Mouse (Mus musculus) embryonic facial prominence, embryonic 14.5 days (tissue): ENCODE data around the gene Gm10142. TPM values are rescaled to one million over a fixed set of nuclear protein-coding genes. Genes with fewer than 3 reads are reported as not detected.
"Not testable (repeated sequence)": the region's sequence is repeated elsewhere in the genome, so short reads cannot be mapped to it uniquely, and the experiment has no call there.

ENCODE experiments used
- ATAC-seq: fragments of 200-750 bp; cut with Nextera tagmentation; 2 replicates; pipeline ENCODE4 v1.8.0; 2017; ENCODE audit warnings: low read depth, moderate number of reproducible peaks, moderate TSS enrichment
- DNase-seq: peaks from one replicate; pipeline ENCODE4 v3.0.0-alpha.2; 2015; ENCODE audit warnings: low spot score
- H3K27ac ChIP-seq: fragments of 300-500 bp; sonication (generic); replicated peaks from 2 replicates; pipeline ENCODE4 v1.5.1; 2014; ENCODE audit warnings: low read depth, mild to moderate bottlenecking, low read length, moderate library complexity
- H3K27me3 ChIP-seq: fragments of 300-500 bp; sonication (generic); replicated peaks from 2 replicates; pipeline ENCODE4 v1.6.1; 2014; ENCODE audit warnings: low read length; ENCODE audit not compliant: control insufficient read depth, insufficient read depth
- H3K36me3 ChIP-seq: fragments of 300-500 bp; sonication (generic); 2 replicates; pipeline ENCODE4 v1.6.1; 2014; ENCODE audit warnings: low read length, mixed read lengths; ENCODE audit not compliant: control insufficient read depth, insufficient read depth
- H3K4me1 ChIP-seq: fragments of 300-500 bp; sonication (generic); 2 replicates; pipeline ENCODE4 v1.6.1; 2014; ENCODE audit warnings: antibody characterized with exemption, low read length; ENCODE audit not compliant: control insufficient read depth, insufficient read depth
- H3K4me2 ChIP-seq: fragments of 300-500 bp; sonication (generic); 2 replicates; pipeline ENCODE4 v1.6.1; 2014; ENCODE audit warnings: low read depth, mild to moderate bottlenecking, low read length, moderate library complexity, mixed read lengths
- H3K4me3 ChIP-seq: fragments of 300-500 bp; sonication (generic); 2 replicates; pipeline ENCODE4 v1.5.1; 2014; ENCODE audit warnings: low read depth, mild to moderate bottlenecking, low read length
- H3K9ac ChIP-seq: fragments of 300-500 bp; sonication (generic); 2 replicates; pipeline ENCODE4 v1.6.1; 2014; ENCODE audit warnings: low read depth, mild to moderate bottlenecking, low read length, moderate library complexity, mixed read lengths
- H3K9me3 ChIP-seq: fragments of 300-500 bp; sonication (generic); 2 replicates; pipeline ENCODE4 v1.6.1; 2016; ENCODE audit warnings: low read length; ENCODE audit not compliant: control insufficient read depth
- WGBS: fragments of 180-500 bp; shearing (Covaris S2); extraction: QIAGEN DNeasy Blood & Tissue Kit; methylation state at CpG from one replicate; pipeline ENCODE4 v1.1.7; 2014; 5-methylcytosine and 5-hydroxymethylcytosine counted together
- polyA plus RNA-seq: library from polyadenylated mRNA; unstranded; fragments of >200 nt; fragmentation: Nextera tagmentation; extraction: Ambion mirVana; gene quantifications from 2 replicates; pipeline ENCODE4 v1.2.1, GENCODE M21; 2014

Gene Gm10142
- polyA plus RNA-seq, 1 experiment from 2014 or later = not detected

DNA sequence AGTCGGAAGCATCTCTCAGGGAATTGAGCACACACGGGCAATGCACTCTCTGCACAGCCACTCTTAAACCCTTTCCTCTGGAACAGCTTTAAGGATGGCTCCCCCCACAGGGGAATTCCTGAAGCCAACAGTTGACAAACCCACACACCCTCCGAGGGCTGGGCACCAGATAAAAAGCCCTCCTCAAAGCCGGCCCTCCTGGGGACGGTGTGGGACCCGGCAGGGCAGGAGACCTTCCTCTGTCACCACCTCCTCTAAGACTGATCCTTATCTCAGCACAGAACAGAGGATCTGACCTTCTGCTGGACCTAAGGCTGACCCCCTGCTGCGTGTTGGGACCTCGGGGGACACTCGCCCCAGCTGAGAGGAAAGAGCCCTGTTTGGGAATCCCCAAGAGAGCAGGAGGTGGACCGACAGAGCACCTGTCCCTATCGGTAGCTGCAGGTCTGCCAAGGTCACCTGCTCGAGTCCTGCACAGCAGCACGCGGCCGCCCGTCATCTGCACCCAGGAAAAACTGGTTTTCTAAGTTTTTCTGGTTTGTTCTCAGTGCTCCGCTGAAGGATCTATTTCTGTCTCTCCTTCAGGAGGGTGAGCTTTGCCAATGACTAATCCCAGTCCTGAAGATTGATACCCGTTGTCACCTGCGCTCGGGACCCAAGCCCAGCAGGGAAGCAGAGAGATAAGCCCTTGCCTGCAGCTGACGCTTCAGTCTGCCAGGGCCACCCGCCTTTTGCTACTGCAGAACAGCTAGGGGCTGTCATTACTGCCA is 29.5 kb upstream of the Gm10142 start, which contains the start of gene Tspear:
Tspear (plus strand) TSS at position 675 of the 770 bp plus-strand sequence.
- no peaks in the 10 kb centered on the region for H3K9me3 ChIP-seq
- H3K27ac ChIP-seq = no peak within 1 kb of the TSS
- DNase-seq = peak; percentile 65
- H3K36me3 ChIP-seq = no peaks in the 10 kb centered on the region
- H3K9ac ChIP-seq = no peak within 1 kb of the TSS
- peak within 1 kb of the TSS; percentile 29 for H3K4me2 ChIP-seq
- 9% methylated on average over 21 of the region's 22 CpGs for WGBS
- no peaks in the 10 kb centered on the region for H3K4me1 ChIP-seq
- H3K27me3 ChIP-seq = peaks cover 31% of the 10 kb centered on the region
- ATAC-seq = peak; percentile 42; the same call in 1 of the 2 replicates
- H3K4me3 ChIP-seq = peak within 1 kb of the TSS; percentile 5; the same call in 1 of the 2 replicates

DNA sequence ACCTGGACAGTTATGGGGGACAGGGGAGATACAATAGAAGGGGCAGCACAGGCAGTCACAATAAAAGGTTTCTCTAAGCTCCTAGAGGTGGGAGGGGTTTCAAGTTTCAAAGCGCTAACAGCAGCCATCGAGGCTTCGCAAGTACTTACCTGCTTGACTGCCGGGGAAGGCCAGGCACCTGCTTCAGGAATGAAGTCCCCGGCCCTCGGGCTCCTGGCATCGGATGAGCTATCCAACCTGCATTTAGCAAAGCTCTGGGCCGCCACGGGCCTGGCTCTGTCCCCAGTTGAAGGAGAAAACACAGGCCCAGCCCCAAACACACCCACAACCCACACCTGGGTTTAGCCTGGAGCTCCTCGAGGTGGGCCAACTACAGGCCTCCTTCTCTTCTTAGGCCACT is 28.6 kb upstream of the Gm10142 start:
- Histone ChIP-seq H3K9me3 (no peaks in the 10 kb centered on the region), H3K4me1 (no peaks in the 10 kb centered on the region), H3K36me3 (no peaks in the 10 kb centered on the region), H3K27me3 (peaks cover 31% of the 10 kb centered on the region), H3K4me3 (no peak overlapping the region), H3K4me2 (peak overlapping the region; percentile 29; the same call in 1 of the 2 replicates), H3K9ac (no peak overlapping the region), H3K27ac (no peak overlapping the region)
- DNase-seq (peak; percentile 78), ATAC-seq (peak; percentile 49; the same call in 1 of the 2 replicates)
- WGBS = 24% methylated on average over 10 of the region's 10 CpGs

DNA sequence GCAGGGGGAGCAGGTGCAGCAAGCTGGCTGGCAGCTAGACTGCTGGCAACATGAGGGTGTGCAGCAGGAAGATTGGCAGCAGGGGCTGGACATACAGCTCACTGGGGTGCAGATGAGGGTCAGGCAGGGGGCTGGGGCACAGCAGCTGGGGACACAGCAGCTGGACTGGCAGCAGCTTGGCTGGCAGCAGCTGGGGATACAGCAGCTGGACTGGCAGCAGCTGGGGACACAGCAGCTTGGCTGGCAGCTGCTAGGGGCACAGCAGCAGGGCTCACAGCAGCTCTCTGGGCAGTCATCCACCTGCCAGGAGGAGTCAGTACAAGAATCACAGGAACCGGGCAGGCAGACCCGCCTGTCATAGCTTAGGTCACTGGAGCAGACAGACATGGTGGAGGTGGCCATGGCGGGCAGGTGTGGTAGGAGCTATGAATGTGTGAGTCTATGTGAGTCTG is 25.2 kb upstream of the Gm10142 start, which contains the start of gene Gm19402:
Gm19402 (minus strand) TSS at position 402 of the 452 bp plus-strand sequence.
- H3K4me3 ChIP-seq, H3K4me2 ChIP-seq, H3K4me1 ChIP-seq, H3K9me3 ChIP-seq, H3K27ac ChIP-seq, DNase-seq, H3K9ac ChIP-seq, ATAC-seq, H3K36me3 ChIP-seq: not testable (repeated sequence)
- WGBS = 58% methylated on average over 3 of the region's 3 CpGs
- peaks cover 26% of the 10 kb centered on the region for H3K27me3 ChIP-seq

DNA sequence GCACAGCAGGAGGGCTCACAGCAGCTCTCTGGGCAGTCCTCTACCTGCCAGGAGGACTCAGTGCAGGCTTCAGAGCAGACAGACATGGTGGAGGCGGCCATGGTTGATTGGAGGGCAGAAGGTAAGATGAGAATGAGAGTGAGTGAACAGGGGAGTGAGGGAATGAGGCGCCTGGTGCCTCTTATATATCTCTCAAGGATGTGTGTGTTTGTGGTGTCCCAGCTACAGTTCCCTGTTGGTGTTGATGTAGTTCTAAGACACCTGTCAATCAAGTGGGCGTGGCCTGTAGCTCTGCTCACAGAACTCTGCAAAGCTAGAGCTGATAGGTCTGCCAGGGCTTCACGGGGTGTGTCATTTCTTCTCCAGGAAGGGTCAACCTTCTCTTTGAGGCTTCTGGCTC is 18.5 kb upstream of the Gm10142 start, which contains the start of gene Gm9508:
Gm9508 (minus strand) TSS at position 101 of the 400 bp plus-strand sequence.
- 55% methylated on average over 4 of the region's 4 CpGs for WGBS
- Histone ChIP-seq H3K9me3 (no peaks in the 10 kb centered on the region), H3K27me3 (no peaks in the 10 kb centered on the region), H3K4me2 (no peak within 1 kb of the TSS), H3K27ac (no peak within 1 kb of the TSS), H3K9ac (no peak within 1 kb of the TSS), H3K36me3 (no peaks in the 10 kb centered on the region), H3K4me3 (no peak within 1 kb of the TSS), H3K4me1 (no peaks in the 10 kb centered on the region)
- no peak for ATAC-seq
- no peak for DNase-seq

DNA sequence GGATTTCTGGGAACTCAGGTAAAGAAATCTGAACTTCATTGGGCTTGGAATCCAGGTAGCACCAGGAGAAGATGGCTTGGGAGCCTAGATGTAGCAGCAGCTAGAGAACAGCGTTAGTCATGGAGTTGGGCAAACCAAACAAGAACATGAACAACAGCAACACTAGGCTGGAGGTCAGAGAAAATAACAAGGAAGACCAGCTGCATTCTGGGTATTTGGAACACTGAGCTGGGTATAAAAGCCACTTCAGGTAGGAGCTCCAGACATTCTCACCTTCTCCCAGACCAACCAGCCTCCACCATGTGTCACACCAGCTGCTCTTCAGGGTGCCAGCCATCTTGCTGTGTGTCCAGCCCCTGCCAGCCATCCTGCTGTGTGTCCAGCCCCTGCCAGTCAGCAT is 9.3 kb upstream of the Gm10142 start, which contains the start of gene Gm10272:
Gm10272 (plus strand) TSS at position 301 of the 400 bp plus-strand sequence.
- H3K4me1 ChIP-seq = no peaks in the 10 kb centered on the region
- DNase-seq (no peak), ATAC-seq (no peak)
- H3K9ac ChIP-seq = no peak within 1 kb of the TSS
- H3K27me3 ChIP-seq = no peaks in the 10 kb centered on the region
- H3K27ac ChIP-seq = no peak within 1 kb of the TSS
- WGBS = 95% methylated on average over 1 of the region's 1 CpGs
- H3K36me3 ChIP-seq = no peaks in the 10 kb centered on the region
- no peak within 1 kb of the TSS for H3K4me2 ChIP-seq
- H3K4me3 ChIP-seq = no peak within 1 kb of the TSS
- peaks cover 21% of the 10 kb centered on the region for H3K9me3 ChIP-seq

DNA sequence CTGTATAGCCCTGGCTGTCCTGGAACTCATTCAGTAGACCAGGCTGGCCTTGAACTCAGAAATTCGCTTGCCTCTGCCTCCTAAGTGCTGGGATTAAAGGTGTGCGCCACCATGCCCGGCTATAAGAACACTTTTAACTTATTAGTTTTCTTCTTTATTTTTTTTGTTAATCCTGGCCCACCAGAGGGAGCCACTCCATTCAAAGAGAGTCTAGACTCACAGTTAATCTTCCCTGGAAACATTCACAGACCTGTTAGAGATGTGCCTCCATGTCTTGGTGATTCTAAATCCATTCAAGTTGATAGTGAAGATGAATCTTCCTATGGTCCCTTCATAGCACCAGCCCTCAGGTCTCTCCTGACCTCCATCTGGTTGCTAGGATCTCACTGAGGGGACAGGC is 5.8 kb upstream of the Gm10142 start:
- H3K36me3 ChIP-seq = no peaks in the 10 kb centered on the region
- ATAC-seq (no peak), DNase-seq (no peak)
- no peak overlapping the region for H3K27ac ChIP-seq
- no peak overlapping the region for H3K4me2 ChIP-seq
- H3K9ac ChIP-seq = no peak overlapping the region
- H3K4me3 ChIP-seq = no peak overlapping the region
- peaks cover 11% of the 10 kb centered on the region; the same call in 1 of the 2 replicates for H3K9me3 ChIP-seq
- whole genome bisulfite sequencing = 77% methylated on average over 3 of the region's 3 CpGs
- H3K4me1 ChIP-seq = no peaks in the 10 kb centered on the region
- H3K27me3 ChIP-seq = no peaks in the 10 kb centered on the region

DNA sequence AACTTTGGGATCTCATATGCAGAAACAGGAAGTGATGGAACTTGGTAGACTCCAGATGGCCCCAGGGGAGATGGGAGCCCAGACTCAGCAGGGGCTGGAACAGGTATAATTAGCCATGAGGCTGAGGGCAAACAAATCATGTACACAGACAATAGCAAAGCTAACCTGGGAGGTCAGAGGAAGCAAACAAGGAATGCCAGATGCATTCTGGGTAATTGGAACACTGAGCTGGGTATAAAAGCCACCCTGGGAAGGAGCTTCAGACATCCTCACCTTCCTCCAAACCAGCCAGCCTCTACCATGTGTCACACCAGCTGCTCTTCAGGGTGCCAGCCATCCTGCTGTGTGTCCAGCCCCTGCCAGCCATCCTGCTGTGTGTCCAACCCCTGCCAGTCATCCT is 4.5 kb upstream of the Gm10142 start, which contains the start of gene Gm10024:
Gm10024 (plus strand) TSS at position 301 of the 400 bp plus-strand sequence.
- H3K4me3 ChIP-seq, ATAC-seq, H3K27me3 ChIP-seq, H3K36me3 ChIP-seq, H3K4me2 ChIP-seq, H3K4me1 ChIP-seq, H3K27ac ChIP-seq, H3K9ac ChIP-seq, DNase-seq: not testable (repeated sequence)
- H3K9me3 ChIP-seq = peaks cover 11% of the 10 kb centered on the region; the same call in 1 of the 2 replicates

DNA sequence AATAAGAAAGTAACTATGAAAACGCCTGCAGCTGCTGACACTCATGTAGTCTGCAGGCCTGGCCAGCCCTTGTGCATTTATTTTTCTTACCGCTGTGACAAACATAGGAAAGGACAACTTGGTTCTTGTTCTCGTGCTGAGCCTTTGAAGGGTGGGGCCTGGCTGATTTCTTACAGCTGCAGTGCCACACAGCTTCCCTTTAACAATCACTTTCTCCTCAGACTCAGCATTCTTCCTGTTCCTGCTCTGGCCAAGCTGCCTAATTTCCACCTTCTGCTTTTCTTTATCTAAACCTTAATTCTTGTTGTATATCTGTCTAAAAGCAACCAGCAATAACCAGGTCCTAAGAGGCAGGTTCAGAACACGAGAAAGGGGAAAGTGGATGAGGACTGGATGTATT is 1.9 kb upstream of the Gm10142 start:
- no peak overlapping the region for H3K9ac ChIP-seq
- no peak overlapping the region for H3K4me3 ChIP-seq
- no peak overlapping the region for H3K4me2 ChIP-seq
- no peaks in the 10 kb centered on the region for H3K36me3 ChIP-seq
- peaks cover 7% of the 10 kb centered on the region; the same call in 1 of the 2 replicates for H3K9me3 ChIP-seq
- H3K4me1 ChIP-seq = no peaks in the 10 kb centered on the region
- H3K27me3 ChIP-seq = no peaks in the 10 kb centered on the region
- no peak overlapping the region for H3K27ac ChIP-seq
- ATAC-seq (no peak), DNase-seq (no peak)
- WGBS = 46% methylated on average over 4 of the region's 4 CpGs
